Mouse (Mus musculus) mouse embryonic stem cell (cell line): ENCODE measurements around the gene Mup17.
"Not testable (repeated sequence)": the region's sequence is repeated elsewhere in the genome, so short reads cannot be mapped to it uniquely, and the experiment has no call there.

ENCODE experiments used
- in situ Hi-C, 2 experiments: fragments of 300-500 bp; cut with MboI; formaldehyde crosslinking; loops; 1 replicate in 1 of 2; 3 replicates in 1 of 2; pipeline ENCODE4 v1.14.3; 2019 to 2020; ENCODE audit warnings: low sequenced_read_pairs in 2 of 2, low pct_unique_long_range_greater_than_20kb in 1 of 2, mixed read lengths in 1 of 2; ENCODE audit not compliant: unreplicated experiment in 1 of 2

Gene Mup17

GRCm38 (mm10) chr4:61595771-61596170 is at the start of gene Mup17:
Gene Mup17 (minus strand): TSS chr4:61595871.
- in situ Hi-C loops, result not testable (repeated sequence)

GRCm38 (mm10) chr4:61571561-61571960 is 24.1 kb downstream of the Mup17 start:
- in situ Hi-C loops, result not testable (repeated sequence)

- in situ Hi-C loops, result not testable (repeated sequence)
These were observed 39.8 kb downstream of the Mup17 start for GRCm38 (mm10) chr4:61555887-61556286.
